Mouse (Mus musculus): ENCODE data around the gene Rpl19.

DNA sequence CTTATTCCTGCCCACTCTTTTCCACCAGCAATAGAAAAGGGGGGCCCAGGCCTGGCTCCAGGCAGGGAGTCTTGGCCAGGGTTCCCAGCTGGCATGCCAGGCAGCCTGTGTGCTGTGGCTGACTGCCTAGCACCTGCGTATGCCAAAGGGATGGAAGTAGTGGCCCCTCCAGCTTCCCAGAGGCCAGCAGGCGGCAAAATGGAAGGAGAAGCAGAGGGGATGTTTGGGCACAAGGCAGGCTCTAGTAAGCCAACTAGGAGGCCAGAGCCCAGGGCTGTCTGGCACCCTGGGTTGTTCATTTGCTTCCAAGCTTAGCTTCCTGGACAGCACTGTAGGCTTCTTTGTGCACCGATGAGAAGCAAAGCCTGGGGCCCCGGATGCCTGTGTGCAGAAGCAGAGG is 21.2 kb downstream of the Rpl19 start:
- no peak for TF ChIP-seq POLR2A (IDR thresholded peaks at IDR 0.05; ENCODE audit: control insufficient read depth, low read depth, low read length)
- no peak for TF ChIP-seq CTCF (IDR thresholded peaks at IDR 0.05; ENCODE audit: control insufficient read depth, insufficient read depth, insufficient replicate concordance, low read depth, low read length)

All from testis, adult 2 months (tissue).